Mouse (Mus musculus) bone marrow macrophage, adult 2 months (primary cell): ENCODE results near the gene Fam219a.

Source experiments
- CTCF ChIP-seq: IDR thresholded peaks from 2 replicates; pipeline ENCODE4 v1.5.1; 2012; ENCODE audit warnings: low read depth, mild to moderate bottlenecking, low read length, moderate library complexity
- POLR2A ChIP-seq: IDR thresholded peaks from 2 replicates; pipeline ENCODE4 v1.6.1; 2012; ENCODE audit warnings: mild to moderate bottlenecking, low read depth, low read length, borderline replicate concordance

DNA sequence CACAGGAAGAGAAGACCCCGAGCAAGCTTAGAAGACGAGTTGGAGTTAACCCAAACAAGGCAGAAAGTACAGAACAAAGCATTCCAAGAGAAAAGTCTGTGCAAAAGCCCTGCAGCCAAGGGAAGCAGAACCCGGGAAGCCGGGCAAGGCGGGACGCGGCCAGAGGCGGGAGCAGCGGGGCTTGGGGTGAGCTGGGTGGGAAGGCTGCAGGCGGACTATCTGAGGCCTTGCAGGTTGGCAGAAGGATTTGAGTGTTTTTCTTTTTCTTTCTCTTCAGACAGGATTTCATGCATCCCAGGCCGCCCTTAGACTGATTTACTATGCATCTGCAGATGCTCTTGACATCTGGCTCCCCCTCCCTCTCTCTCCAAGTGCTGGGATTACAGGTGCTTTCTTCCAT, 16.2 kb downstream of the Fam219a start:
- TF ChIP-seq CTCF = no peak
- TF ChIP-seq POLR2A = no peak
